Mouse (Mus musculus): ENCODE data around the gene Mvd.
A peak's percentile ranks its signal among the peaks of the same experiment; 100 is the strongest.

The Mvd gene

GRCm38 (mm10) chr8:122423659-122424058, 19.6 kb downstream of the Mvd start:
- DNase-seq, result peak; percentile 98

GRCm38 (mm10) chr8:122423217-122423616, 20.0 kb downstream of the Mvd start:
- no peak for DNase-seq

GRCm38 (mm10) chr8:122421376-122422070, 21.7 kb downstream of the Mvd start, which contains the start of gene Il17c:
Gene Il17c (plus strand): TSS chr8:122422020.
- DNase-seq, result no peak

- DNase-seq, result no peak
Observed at GRCm38 (mm10) chr8:122419881-122420555, 23.2 kb downstream of the Mvd start.

DNA sequence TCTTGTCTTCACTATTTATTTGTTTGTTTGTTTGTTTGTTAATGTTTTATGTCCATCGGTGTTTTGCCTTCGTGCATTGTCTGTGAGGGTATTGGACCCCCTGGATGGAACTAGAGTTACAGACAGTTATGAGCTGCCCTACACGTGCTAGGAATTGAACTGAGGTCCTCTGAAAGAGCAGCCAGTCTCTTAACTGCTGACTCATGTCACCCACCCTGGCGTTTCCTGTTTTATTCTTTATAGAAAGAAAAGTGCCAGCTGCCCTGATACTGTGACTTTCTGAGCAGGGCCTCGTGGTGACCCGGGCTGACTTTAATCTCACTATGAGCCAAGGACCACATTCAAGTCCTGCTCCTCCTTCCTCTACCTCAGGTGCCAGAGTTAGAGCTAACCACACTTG, 27.7 kb downstream of the Mvd start:
- no peak for DNase-seq

DNA sequence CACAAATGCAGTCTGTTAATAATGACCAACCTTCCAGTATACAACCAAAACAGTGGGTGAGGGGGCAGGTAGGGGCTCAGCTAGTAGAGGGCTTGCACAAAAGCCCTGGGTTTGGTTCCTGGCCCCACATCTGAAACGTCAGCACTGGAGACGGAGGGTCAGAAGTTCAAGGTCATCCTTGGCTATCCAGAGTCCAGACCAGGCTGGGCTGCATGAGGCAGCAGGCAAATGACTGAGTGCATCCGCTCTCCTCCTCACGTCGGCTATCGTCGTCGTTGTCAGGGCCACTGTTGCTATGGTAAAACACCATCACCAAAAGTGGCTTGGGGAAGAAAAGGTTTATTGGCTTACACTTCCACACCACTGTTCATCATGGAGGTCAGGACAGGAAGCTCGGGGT, 28.9 kb downstream of the Mvd start:
- DNase-seq, result no peak

- DNase-seq, result peak; percentile 95
Observed at GRCm38 (mm10) chr8:122407678-122408077, 35.5 kb downstream of the Mvd start.

GRCm38 (mm10) chr8:122405146-122405805, 37.9 kb downstream of the Mvd start:
- no peak for DNase-seq

DNA sequence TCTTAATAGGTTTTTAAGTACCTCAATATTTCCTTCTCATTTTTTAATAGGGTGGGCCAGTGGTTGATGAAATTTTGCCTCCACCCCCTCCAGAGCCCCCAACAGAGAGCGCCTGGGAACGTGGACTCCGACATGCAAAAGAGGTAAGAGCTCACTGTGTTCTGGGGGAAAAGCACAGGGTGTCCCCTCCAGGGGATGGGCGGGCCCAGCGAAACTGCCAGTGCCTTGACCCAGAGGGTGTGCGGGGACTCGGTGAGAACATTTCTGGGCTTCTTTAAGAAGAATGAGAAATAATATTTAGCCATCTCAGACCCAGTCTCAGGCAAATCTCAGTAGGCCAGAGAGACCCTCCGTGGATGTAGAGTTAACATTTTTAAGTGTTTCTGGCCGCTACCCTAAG, 45.0 kb downstream of the Mvd start:
- DNase-seq, result no peak

DNA sequence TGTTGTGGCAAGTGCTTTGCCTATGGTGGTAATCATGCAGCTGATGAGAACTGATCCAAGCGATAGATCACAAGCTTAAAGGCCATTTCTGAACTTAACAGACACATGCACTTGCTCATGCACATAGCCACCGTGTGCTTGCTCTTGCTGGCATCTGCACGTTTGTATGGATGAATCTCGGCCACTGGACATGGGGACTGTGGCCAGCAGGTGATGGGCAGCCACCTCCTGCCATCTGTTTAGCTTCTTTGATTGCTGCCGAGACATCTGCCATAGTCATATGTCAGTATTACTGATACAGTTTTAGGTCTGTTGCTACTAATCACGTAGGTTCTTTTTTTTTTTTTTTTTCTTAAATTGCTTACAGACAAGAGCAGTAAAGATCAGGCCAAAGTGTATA, 47.9 kb downstream of the Mvd start:
- no peak for DNase-seq

DNA sequence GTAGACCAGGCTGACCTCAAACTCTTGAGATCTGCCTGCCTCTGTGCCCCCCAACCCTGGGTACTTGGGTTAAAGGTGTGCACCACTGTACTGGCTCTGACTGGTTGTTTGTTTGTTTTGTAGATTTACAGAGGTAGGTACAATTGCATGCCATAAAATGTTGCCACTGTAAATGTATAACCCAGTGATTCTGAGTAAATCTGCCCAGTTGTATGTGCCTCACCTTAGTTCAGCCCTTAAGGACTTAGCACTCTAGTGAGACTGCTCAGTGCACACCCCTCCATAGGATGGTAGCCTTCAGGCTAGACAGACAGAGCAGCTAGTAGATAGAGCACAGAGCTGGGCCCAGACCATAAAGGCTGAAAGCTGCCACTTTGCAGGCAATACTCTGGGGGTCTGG, 49.5 kb downstream of the Mvd start:
- DNase-seq, result no peak

DNA sequence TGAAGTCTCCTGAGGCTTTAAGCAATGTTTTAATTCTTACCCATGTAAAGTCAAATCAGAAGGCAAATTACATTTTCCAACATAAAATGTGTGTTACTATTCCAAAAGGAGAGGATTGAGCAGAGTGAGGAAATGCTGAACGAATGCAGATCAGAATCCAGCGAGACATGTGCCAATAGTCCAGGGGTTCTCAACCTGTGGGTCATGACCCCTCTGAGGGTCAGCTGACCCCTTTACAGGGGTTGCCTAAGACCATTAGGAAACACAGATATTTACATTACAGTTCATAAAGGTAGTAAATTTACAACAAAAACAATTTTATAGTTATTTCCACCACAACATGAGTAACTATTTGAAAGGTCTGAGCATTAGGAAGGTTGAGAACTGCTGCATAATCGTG, 52.5 kb downstream of the Mvd start:
- DNase-seq, result no peak

GRCm38 (mm10) chr8:122389357-122389756, 53.9 kb downstream of the Mvd start:
- no peak for DNase-seq

Measured in heart, adult 11 months (tissue).